Mouse (Mus musculus) stomach, postnatal 0 days (tissue): ENCODE measurements around the gene Tmprss13.

Experiments
- CTCF ChIP-seq: IDR thresholded peaks from 2 replicates; pipeline ENCODE4 v1.5.1; 2016; ENCODE audit warnings: antibody characterized with exemption, low read depth, mild to moderate bottlenecking, moderate library complexity
- EP300 ChIP-seq: optimal IDR thresholded peaks from 2 replicates; pipeline ENCODE3; 2016; ENCODE audit warnings: antibody characterized with exemption

- TF ChIP-seq CTCF (no peak), EP300 (no peak)
Measured at GRCm38 (mm10) chr9:45311858-45312257, 7.0 kb upstream of the Tmprss13 start.
